Comparison of ENCODE assay signal across 12 mouse cellular contexts in genomic region chr7:45172974-45173373, GRCm38 (mm10). TPM values are rescaled to one million over a fixed set of nuclear protein-coding genes. Genes with fewer than 3 reads are reported as not detected.
DNase-seq lines count a peak whose midpoint lies in the region; ATAC-seq and TF ChIP-seq lines count a peak whose summit lies in the region.
"Had no signal": no experiment of that assay in that cellular context is flagged by ENCODE, and none has a peak within 500 bp of the region (broad histone marks: within the 10 kb centered on the region; RNA-seq: fewer than 3 reads in every experiment).

No protein-coding gene starts in this region.

- H3K4me2 ChIP-seq in stomach, postnatal 0 days (replicated peaks; ENCODE audit: low read depth) = no peak overlapping the region
- no peak overlapping the region for H3K4me2 ChIP-seq in forebrain, embryonic 14.5 days (ENCODE audit: low read length)
- H3K4me2 ChIP-seq: hindbrain, embryonic 15.5 days; limb, embryonic 13.5 days; neural tube, embryonic 12.5 days had no signal

- H3K4me1 ChIP-seq in lung, adult 2 months (ENCODE audit: control insufficient read depth, insufficient read depth, low read length) = 0 out of 2 replicates have a peak, but pooled peaks cover 2% of the 10 kb centered on the region
- H3K4me1 ChIP-seq in stomach, postnatal 0 days (replicated peaks; ENCODE audit: control insufficient read depth, insufficient read depth) = 0 out of 2 replicates have a peak, but pooled peaks cover 6% of the 10 kb centered on the region
- peaks cover 4% of the 10 kb centered on the region; the same call in 1 of the 2 replicates for H3K4me1 ChIP-seq in forebrain, embryonic 14.5 days (ENCODE audit: control insufficient read depth, insufficient read depth, low read length)

- H3K9ac ChIP-seq in stomach, postnatal 0 days (ENCODE audit: low read length) = no peak overlapping the region
- H3K9ac ChIP-seq in forebrain, embryonic 14.5 days (ENCODE audit: low read length) = no peak overlapping the region
- H3K9ac ChIP-seq: hindbrain, embryonic 15.5 days; limb, embryonic 13.5 days; neural tube, embryonic 12.5 days had no signal

- 59% methylated on average over 7 of the region's 7 CpGs for WGBS in lung, adult 2 months
- WGBS in stomach, postnatal 0 days = 59% methylated on average over 7 of the region's 7 CpGs
- WGBS in forebrain, embryonic 14.5 days = 64% methylated on average over 7 of the region's 7 CpGs

- TF ChIP-seq EP300 in stomach, postnatal 0 days (optimal IDR thresholded peaks at IDR 0.05) = no peak

- no peak overlapping the region for H3K4me3 ChIP-seq in lung, adult 2 months (replicated peaks; ENCODE audit: extremely low read depth, low read depth, low read length)
- H3K4me3 ChIP-seq in stomach, postnatal 0 days (ENCODE audit: low read depth, low read length) = no peak overlapping the region
- H3K4me3 ChIP-seq in forebrain, embryonic 14.5 days (ENCODE audit: low read depth, low read length) = no peak overlapping the region
- H3K4me3 ChIP-seq: hindbrain, embryonic 15.5 days; limb, embryonic 13.5 days; neural tube, embryonic 12.5 days had no signal

- peak; percentile 21; the same call in 1 of the 2 replicates for TF ChIP-seq CTCF in lung, adult 2 months (IDR thresholded peaks at IDR 0.05; ENCODE audit: insufficient read depth, low read length)
- TF ChIP-seq CTCF in stomach, postnatal 0 days (IDR thresholded peaks at IDR 0.05; ENCODE audit: low read depth) = peak; percentile 48

- H3K36me3 ChIP-seq in stomach, postnatal 0 days (ENCODE audit: control insufficient read depth, insufficient read depth, low read length) = no peaks in the 10 kb centered on the region
- H3K36me3 ChIP-seq in forebrain, embryonic 14.5 days (ENCODE audit: control insufficient read depth, insufficient read depth, low read length) = no peaks in the 10 kb centered on the region
- H3K36me3 ChIP-seq: hindbrain, embryonic 15.5 days; limb, embryonic 13.5 days; neural tube, embryonic 12.5 days had no signal

- DNase-seq in cerebellum, adult 18-20 months = peak; percentile 38 to 61
- DNase-seq in cerebellum, adult 11 months = no peak
- DNase-seq in lung, adult 2 months = no peak
- no peak for DNase-seq in lung, postnatal 10 days
- no peak for DNase-seq in stomach, postnatal 0 days (ENCODE audit: low spot score)
- DNase-seq in forebrain, embryonic 14.5 days (ENCODE audit: low spot score) = no peak
- DNase-seq in neural tube, embryonic 10.5 days (ENCODE audit: extremely low spot score, low spot score) = no peak

- TF ChIP-seq POLR2A in lung, adult 2 months (IDR thresholded peaks at IDR 0.05; ENCODE audit: borderline replicate concordance, extremely low read depth, low read depth, low read length) = no peak

- ATAC-seq in erythroblast, adult 5-6 weeks (replicated peaks; ENCODE audit: low FRiP score, poor library complexity, severe bottlenecking) = 0 out of 2 replicates have a peak, but pooled peaks have one; percentile 52
- ATAC-seq in stomach, postnatal 0 days (ENCODE audit: low FRiP score, low TSS enrichment) = no peak
- no peak for ATAC-seq in forebrain, embryonic 14.5 days

- H3K9me3 ChIP-seq in stomach, postnatal 0 days (ENCODE audit: control insufficient read depth, low read length) = peaks cover 11% of the 10 kb centered on the region
- no peaks in the 10 kb centered on the region for H3K9me3 ChIP-seq in forebrain, embryonic 14.5 days (replicated peaks; ENCODE audit: control insufficient read depth, low read length)
- H3K9me3 ChIP-seq: hindbrain, embryonic 15.5 days had no signal

- H3K27ac ChIP-seq in stomach, postnatal 0 days (replicated peaks) = no peak overlapping the region
- H3K27ac ChIP-seq in forebrain, embryonic 14.5 days (ENCODE audit: low read depth, low read length) = no peak overlapping the region
- H3K27ac ChIP-seq: hindbrain, embryonic 15.5 days; limb, embryonic 13.5 days; neural tube, embryonic 12.5 days had no signal

- peaks cover 21% of the 10 kb centered on the region; the same call in 1 of the 2 replicates for H3K27me3 ChIP-seq in stomach, postnatal 0 days (ENCODE audit: control insufficient read depth, insufficient read depth, low read length)
- peaks cover 62% of the 10 kb centered on the region for H3K27me3 ChIP-seq in forebrain, embryonic 14.5 days (replicated peaks; ENCODE audit: control insufficient read depth, insufficient read depth, low read length)

RNA-seq across cellular contexts. Expression of gene Gfy, which starts 6.4 kb away (rescaled TPM):
- polyA plus RNA-seq in lung, adult 2 months (2012; rRNA removed) = 0.44 and 0.53 TPM in 2 replicates
- not detected in 2 replicates for total RNA-seq in erythroblast, adult 5-6 weeks (2015; ENCODE audit: low replicate concordance)
- total RNA-seq in erythroblast, adult 5-6 weeks (2017; ENCODE audit: low replicate concordance) = not detected in 2 replicates
- not detected in 2 replicates for polyA plus RNA-seq in stomach, postnatal 0 days (2015; fragmentation: Nextera tagmentation; extraction: Ambion mirVana)
- not detected in 2 replicates for polyA plus RNA-seq in forebrain, embryonic 14.5 days (2014; fragmentation: Nextera tagmentation; extraction: Ambion mirVana)
- polyA plus RNA-seq: hindbrain, embryonic 15.5 days; limb, embryonic 13.5 days; neural tube, embryonic 12.5 days; stomach, embryonic 16.5 days had no signal

RNA-seq across cellular contexts. Expression of gene Pth2, which starts 7.8 kb away (rescaled TPM):
- not detected in 2 replicates for polyA plus RNA-seq in lung, adult 2 months (2012; rRNA removed)
- not detected in 2 replicates for total RNA-seq in erythroblast, adult 5-6 weeks (2015; ENCODE audit: low replicate concordance)
- total RNA-seq in erythroblast, adult 5-6 weeks (2017; ENCODE audit: low replicate concordance) = not detected in 2 replicates
- not detected in 2 replicates for polyA plus RNA-seq in stomach, postnatal 0 days (2015; fragmentation: Nextera tagmentation; extraction: Ambion mirVana)
- polyA plus RNA-seq in forebrain, embryonic 14.5 days (2014; fragmentation: Nextera tagmentation; extraction: Ambion mirVana) = not detected in 2 replicates
- polyA plus RNA-seq: limb, embryonic 13.5 days; neural tube, embryonic 12.5 days; stomach, embryonic 16.5 days had no signal

RNA-seq across cellular contexts. Expression of gene Slc17a7, which starts 9.2 kb away (rescaled TPM):
- 2.4 and 2.7 TPM in 2 replicates for polyA plus RNA-seq in lung, adult 2 months (2012; rRNA removed)
- total RNA-seq in erythroblast, adult 5-6 weeks (2015; ENCODE audit: low replicate concordance) = not detected in 2 replicates
- total RNA-seq in erythroblast, adult 5-6 weeks (2017; ENCODE audit: low replicate concordance) = 0.28 TPM in 1 of 2 replicates, not detected in the other
- 0.07 TPM in 1 of 2 replicates, not detected in the other for polyA plus RNA-seq in stomach, postnatal 0 days (2015; fragmentation: Nextera tagmentation; extraction: Ambion mirVana)
- 14.6 and 15.9 TPM in 2 replicates for polyA plus RNA-seq in forebrain, embryonic 14.5 days (2014; fragmentation: Nextera tagmentation; extraction: Ambion mirVana)

RNA-seq across cellular contexts. Expression of gene Aldh16a1, which starts 18.6 kb away (rescaled TPM):
- 48.6 and 58.5 TPM in 2 replicates for polyA plus RNA-seq in lung, adult 2 months (2012; rRNA removed)
- 10.2 and 12.7 TPM in 2 replicates for total RNA-seq in erythroblast, adult 5-6 weeks (2015; ENCODE audit: low replicate concordance)
- total RNA-seq in erythroblast, adult 5-6 weeks (2017; ENCODE audit: low replicate concordance) = 6.3 and 10.3 TPM in 2 replicates
- 24.6 and 25.6 TPM in 2 replicates for polyA plus RNA-seq in stomach, postnatal 0 days (2015; fragmentation: Nextera tagmentation; extraction: Ambion mirVana)
- 24.4 and 26.8 TPM in 2 replicates for polyA plus RNA-seq in forebrain, embryonic 14.5 days (2014; fragmentation: Nextera tagmentation; extraction: Ambion mirVana)

RNA-seq across cellular contexts. Expression of gene Pih1d1, which starts 18.9 kb away (rescaled TPM):
- 46.9 and 50.1 TPM in 2 replicates for polyA plus RNA-seq in lung, adult 2 months (2012; rRNA removed)
- total RNA-seq in erythroblast, adult 5-6 weeks (2015; ENCODE audit: low replicate concordance) = 33.4 and 59.6 TPM in 2 replicates
- 2.7 and 15.8 TPM in 2 replicates for total RNA-seq in erythroblast, adult 5-6 weeks (2017; ENCODE audit: low replicate concordance)
- polyA plus RNA-seq in stomach, postnatal 0 days (2015; fragmentation: Nextera tagmentation; extraction: Ambion mirVana) = 48.8 and 49.0 TPM in 2 replicates
- polyA plus RNA-seq in forebrain, embryonic 14.5 days (2014; fragmentation: Nextera tagmentation; extraction: Ambion mirVana) = 101 and 108 TPM in 2 replicates

Comparison
In these comparisons a context has a peak if more than half of its experiments do, and no peak if none do; other contexts are left out.
1. DNase-seq: peak in cerebellum, adult 18-20 months (2 of 2); none in cerebellum, adult 11 months (single experiment), lung, adult 2 months (single experiment), lung, postnatal 10 days (single experiment), stomach, postnatal 0 days (single experiment), forebrain, embryonic 14.5 days (single experiment) and neural tube, embryonic 10.5 days (single experiment).